Mouse (Mus musculus) heart, adult 2 months (tissue): ENCODE results near the gene Bcl2l12.

ENCODE experiments used
- CTCF ChIP-seq: fragments of 200-600 bp; IDR thresholded peaks from 2 replicates; pipeline ENCODE4 v1.8.1; 2022; ENCODE audit warnings: antibody characterized with exemption, mild to moderate bottlenecking, moderate library complexity
- EP300 ChIP-seq: fragments of 200-500 bp; IDR thresholded peaks from 2 replicates; pipeline ENCODE4 v1.6.1; 2011; ENCODE audit warnings: low read depth, low read length, control low read depth; ENCODE audit not compliant: insufficient read depth

DNA sequence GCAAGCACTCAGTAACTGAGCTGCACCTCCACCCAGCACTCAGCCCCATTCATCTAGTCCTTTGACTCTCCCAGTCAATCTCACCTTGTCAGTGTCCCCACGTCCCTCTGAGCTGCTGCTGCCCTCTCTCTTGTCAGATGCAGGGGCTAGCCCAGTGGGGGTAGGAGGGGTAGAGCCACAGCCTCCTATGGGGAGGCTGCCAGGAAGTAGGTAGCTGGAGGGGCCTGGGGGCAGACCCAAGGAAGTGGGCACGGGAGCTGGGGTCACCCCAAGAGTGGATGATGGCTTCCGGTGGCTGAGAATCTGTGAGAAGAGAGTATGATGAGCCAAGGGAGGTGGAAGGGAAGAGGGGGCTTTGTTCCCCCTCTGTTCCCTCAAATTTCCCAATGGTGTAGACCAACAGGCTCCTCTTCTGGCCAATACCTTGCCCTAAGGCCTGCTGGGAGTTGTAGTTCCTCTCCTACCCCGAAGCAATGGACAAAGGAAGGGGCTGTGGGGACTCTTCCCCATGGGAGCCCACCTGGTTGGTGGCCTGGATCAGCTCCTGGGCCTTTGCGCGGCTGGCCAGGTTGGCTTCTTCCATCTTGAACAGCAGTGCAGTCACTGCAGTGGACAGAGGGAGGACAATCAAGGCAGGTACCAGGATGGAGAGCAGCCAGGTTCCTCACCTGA, 6.9 kb upstream of the Bcl2l12 start:
- no peak for TF ChIP-seq CTCF
- no peak for TF ChIP-seq EP300
